In the genomic region with DNA sequence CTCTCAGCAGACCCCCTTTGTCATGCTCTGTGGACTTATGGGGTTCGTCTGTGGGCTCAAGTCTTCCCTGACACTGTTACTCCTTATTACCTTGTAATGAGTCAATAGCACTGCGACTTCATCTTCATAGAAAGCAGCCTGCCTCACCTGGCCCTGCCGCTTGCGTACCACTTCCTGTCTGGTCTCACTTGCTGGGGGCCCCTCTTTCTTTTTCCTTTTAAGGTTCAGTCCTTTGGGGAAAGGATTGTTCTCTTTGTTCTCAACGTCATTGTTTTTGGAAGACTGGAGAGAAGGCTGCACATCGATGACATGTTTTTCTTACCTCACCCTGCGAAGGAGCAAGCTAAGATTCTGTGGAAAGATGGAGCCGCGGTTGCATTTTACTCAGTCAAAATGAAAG, we compare ENCODE assay signal across 15 mouse cellular contexts. TPM values are rescaled to one million over a fixed set of nuclear protein-coding genes. Genes with fewer than 3 reads are reported as not detected.
"Had no signal": no experiment of that assay in that cellular context is flagged by ENCODE, and none has a peak within 500 bp of the region (broad histone marks: within the 10 kb centered on the region; RNA-seq: fewer than 3 reads in every experiment).

No protein-coding gene starts in this region.

- DNase-seq: kidney, adult 8-10 months; kidney, postnatal 36 days; liver; liver, embryonic 13.5 days; liver, postnatal 0 days; right cerebral cortex, adult 18-20 months; right cerebral cortex, postnatal 25 days had no signal

- H3K4me1 ChIP-seq: limb, embryonic 12.5 days; liver, embryonic 13.5 days; midbrain, embryonic 13.5 days; neural tube, embryonic 15.5 days had no signal

- H3K4me3 ChIP-seq: layer of hippocampus, adult 2 months; limb, embryonic 12.5 days; liver, embryonic 13.5 days; lung, embryonic 15.5 days; midbrain, embryonic 13.5 days; neural tube, embryonic 15.5 days had no signal

- H3K27ac ChIP-seq: kidney, postnatal 0 days; layer of hippocampus, adult 2 months; limb, embryonic 12.5 days; liver, embryonic 13.5 days; lung, embryonic 15.5 days; midbrain, embryonic 13.5 days; neural tube, embryonic 15.5 days; stomach, postnatal 0 days had no signal

- H3K27me3 ChIP-seq: limb, embryonic 12.5 days; liver, embryonic 13.5 days; lung, embryonic 15.5 days; midbrain, embryonic 13.5 days; neural tube, embryonic 15.5 days had no signal

- ATAC-seq: liver, postnatal 0 days; midbrain, embryonic 13.5 days had no signal

RNA-seq across cellular contexts. Expression of a gene that starts 55.4 kb away (rescaled TPM):
- total RNA-seq: midbrain, postnatal 0 days had no signal
- polyA plus RNA-seq: midbrain, embryonic 13.5 days; midbrain, postnatal 0 days had no signal
